Mouse (Mus musculus) liver, adult 2 months (tissue): Measurements from ENCODE around the gene Txndc16. TPM values are rescaled to one million over a fixed set of nuclear protein-coding genes. Genes with fewer than 3 reads are reported as not detected.
A peak's percentile ranks its signal among the peaks of the same experiment; 100 is the strongest.

Experiments used
- DNase-seq: peaks from one replicate; pipeline ENCODE4 v3.0.0-alpha.2; 2011; ENCODE audit warnings: low read depth, low spot score; ENCODE audit errors: extremely low read depth
- H3K27ac ChIP-seq: fragments of 200-500 bp; replicated peaks from 2 replicates; pipeline ENCODE4 v1.5.1; 2012; ENCODE audit warnings: low read depth, mild to moderate bottlenecking, control low read depth, inconsistent platforms, low read length; ENCODE audit not compliant: insufficient read depth
- H3K27me3 ChIP-seq: fragments of 200-500 bp; 2 replicates; pipeline ENCODE4 v1.6.1; 2012; ENCODE audit warnings: mild to moderate bottlenecking, moderate library complexity, low read length, inconsistent platforms; ENCODE audit not compliant: control insufficient read depth, insufficient read depth
- H3K36me3 ChIP-seq: fragments of 200-500 bp; 2 replicates; pipeline ENCODE4 v1.6.1; 2012; ENCODE audit warnings: low read length, inconsistent platforms; ENCODE audit not compliant: control insufficient read depth, insufficient read depth
- H3K4me1 ChIP-seq: fragments of 200-500 bp; 2 replicates; pipeline ENCODE4 v1.6.1; 2011; ENCODE audit warnings: low read length; ENCODE audit not compliant: control insufficient read depth, insufficient read depth
- H3K4me3 ChIP-seq: fragments of 200-500 bp; 2 replicates; pipeline ENCODE4 v1.5.1; 2011; ENCODE audit warnings: low read depth, mild to moderate bottlenecking, control low read depth, low read length, moderate library complexity; ENCODE audit not compliant: insufficient read depth
- H3K79me2 ChIP-seq: fragments of 200-500 bp; 2 replicates; pipeline ENCODE4 v1.6.1; 2012; ENCODE audit warnings: inconsistent platforms, mild to moderate bottlenecking, low read length, moderate library complexity; ENCODE audit not compliant: control insufficient read depth, insufficient read depth
- H3K9ac ChIP-seq: fragments of 200-500 bp; 2 replicates; pipeline ENCODE4 v1.6.1; 2012; ENCODE audit warnings: low read depth, mild to moderate bottlenecking, control low read depth, inconsistent platforms, low read length
- CTCF ChIP-seq: fragments of 200-500 bp; IDR thresholded peaks from 2 replicates; pipeline ENCODE4 v1.5.1; 2011; ENCODE audit warnings: low read depth, low read length, control low read depth
- POLR2A ChIP-seq: fragments of 200-500 bp; IDR thresholded peaks from 2 replicates; pipeline ENCODE4 v1.6.1; 2011; ENCODE audit warnings: low read length, control low read depth; ENCODE audit not compliant: insufficient read depth; ENCODE audit errors: extremely low read depth
- WGBS: fragments of 180-500 bp; shearing (Covaris S2); methylation state at CpG from one replicate; pipeline ENCODE4 v1.1.7; 2018; 5-methylcytosine and 5-hydroxymethylcytosine counted together
- polyA plus RNA-seq: library from polyadenylated mRNA; depleted of rRNA; stranded (reverse); fragments of >200 nt; gene quantifications from 2 replicates; pipeline ENCODE4 v1.2.3, GENCODE M21; 2012
- total RNA-seq: library from RNA; depleted of rRNA; stranded (reverse); fragments of >200 nt; gene quantifications from 2 replicates; pipeline ENCODE4 v1.2.3, GENCODE M21; 2014

Txndc16 gene
- total and polyA plus RNA-seq, 2 experiments: 0.81 to 10.3 TPM

DNA sequence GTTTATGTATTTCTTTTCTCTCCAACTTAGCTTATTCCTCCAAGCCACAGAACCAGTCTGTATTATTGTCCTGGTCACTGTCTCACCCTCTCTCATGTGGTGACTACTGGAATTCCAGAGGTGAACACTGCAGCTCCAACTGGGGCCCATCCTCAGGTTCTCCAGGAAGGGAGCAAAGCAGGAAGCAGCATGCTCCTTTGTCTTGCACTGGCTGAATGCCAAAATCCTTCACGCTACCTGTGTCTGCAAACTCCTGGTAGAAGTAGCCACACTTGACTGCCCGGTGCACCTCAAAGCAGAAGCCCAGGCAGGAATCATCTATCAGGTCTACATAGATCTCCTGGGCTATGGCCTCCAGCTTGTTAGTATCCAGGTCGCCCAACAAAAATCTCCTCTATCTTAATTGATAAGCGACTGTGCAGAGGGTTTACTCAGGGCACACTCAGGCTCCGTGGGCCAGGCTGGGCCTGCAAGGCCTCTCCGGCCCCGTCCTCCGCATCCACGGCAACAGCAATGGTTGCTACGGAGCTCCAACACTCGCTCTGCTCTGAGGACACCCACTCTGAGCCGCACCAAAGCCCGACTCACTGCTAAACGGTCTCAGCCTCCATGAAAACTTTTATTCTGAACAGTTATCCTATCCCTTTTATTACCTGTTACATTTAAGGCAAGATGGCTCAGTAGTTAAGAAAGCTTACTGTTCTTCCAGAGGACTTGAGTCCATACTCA lies 45.0 kb downstream of the Txndc16 start:
- TF ChIP-seq CTCF (no peak), POLR2A (no peak)
- no peaks in the 10 kb centered on the region for H3K4me1 ChIP-seq
- H3K27me3 ChIP-seq: no peaks in the 10 kb centered on the region
- H3K9ac ChIP-seq: no peak overlapping the region
- WGBS: 89% methylated on average over 14 of the region's 14 CpGs
- no peak overlapping the region for H3K27ac ChIP-seq
- H3K79me2 ChIP-seq: no peaks in the 10 kb centered on the region
- DNase-seq: no peak
- no peak overlapping the region for H3K4me3 ChIP-seq
- H3K36me3 ChIP-seq: no peaks in the 10 kb centered on the region

DNA sequence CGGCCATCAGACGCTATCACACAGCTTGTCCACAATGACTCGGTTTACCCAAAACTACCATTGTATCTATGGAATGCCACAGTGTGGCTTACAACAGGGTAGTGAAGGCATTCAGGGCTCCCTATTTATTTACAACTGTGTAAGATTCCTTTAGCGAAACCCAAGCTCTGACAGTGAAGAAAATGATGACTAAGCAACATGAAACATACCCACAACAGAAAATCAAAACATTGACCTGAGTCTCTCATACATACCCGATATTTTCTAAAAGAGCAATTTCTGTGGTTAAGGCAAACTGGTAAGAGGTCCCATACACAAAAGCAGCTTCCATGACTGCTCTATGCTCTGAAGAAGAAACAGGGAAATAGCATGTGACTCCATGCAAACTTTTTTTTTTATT lies 47.9 kb downstream of the Txndc16 start:
- Histone ChIP-seq H3K79me2 (no peaks in the 10 kb centered on the region), H3K27ac (no peak overlapping the region), H3K4me3 (no peak overlapping the region), H3K36me3 (no peaks in the 10 kb centered on the region), H3K4me1 (no peaks in the 10 kb centered on the region), H3K27me3 (no peaks in the 10 kb centered on the region), H3K9ac (no peak overlapping the region)
- TF ChIP-seq POLR2A (no peak), CTCF (no peak)
- 98% methylated on average over 5 of the region's 5 CpGs for WGBS
- DNase-seq: no peak

DNA sequence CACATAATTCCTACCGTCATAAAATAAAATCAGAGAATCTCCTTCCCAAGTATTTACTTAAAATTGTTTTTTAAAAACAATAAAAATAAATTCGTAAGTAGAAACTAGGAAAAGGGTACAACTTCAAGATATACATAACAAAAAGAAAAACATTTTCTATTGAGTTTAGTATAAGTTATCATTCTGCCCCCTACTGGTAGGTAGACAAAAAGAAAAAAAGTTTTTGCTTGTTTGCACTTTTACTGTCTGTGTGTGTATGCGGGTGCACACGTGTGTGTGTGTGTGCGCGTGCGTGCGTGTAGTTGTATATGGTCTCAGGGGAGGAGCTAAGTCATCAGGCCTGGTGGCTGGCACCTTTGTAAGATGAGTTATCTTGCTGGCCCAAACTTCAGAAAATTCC lies 52.8 kb downstream of the Txndc16 start:
- Histone ChIP-seq H3K27me3 (no peaks in the 10 kb centered on the region), H3K9ac (no peak overlapping the region), H3K4me3 (no peak overlapping the region), H3K4me1 (no peaks in the 10 kb centered on the region), H3K27ac (no peak overlapping the region), H3K36me3 (no peaks in the 10 kb centered on the region), H3K79me2 (no peaks in the 10 kb centered on the region)
- TF ChIP-seq POLR2A: no peak
- TF ChIP-seq CTCF: peak; percentile 34
- WGBS: 85% methylated on average over 8 of the region's 8 CpGs
- DNase-seq: no peak

DNA sequence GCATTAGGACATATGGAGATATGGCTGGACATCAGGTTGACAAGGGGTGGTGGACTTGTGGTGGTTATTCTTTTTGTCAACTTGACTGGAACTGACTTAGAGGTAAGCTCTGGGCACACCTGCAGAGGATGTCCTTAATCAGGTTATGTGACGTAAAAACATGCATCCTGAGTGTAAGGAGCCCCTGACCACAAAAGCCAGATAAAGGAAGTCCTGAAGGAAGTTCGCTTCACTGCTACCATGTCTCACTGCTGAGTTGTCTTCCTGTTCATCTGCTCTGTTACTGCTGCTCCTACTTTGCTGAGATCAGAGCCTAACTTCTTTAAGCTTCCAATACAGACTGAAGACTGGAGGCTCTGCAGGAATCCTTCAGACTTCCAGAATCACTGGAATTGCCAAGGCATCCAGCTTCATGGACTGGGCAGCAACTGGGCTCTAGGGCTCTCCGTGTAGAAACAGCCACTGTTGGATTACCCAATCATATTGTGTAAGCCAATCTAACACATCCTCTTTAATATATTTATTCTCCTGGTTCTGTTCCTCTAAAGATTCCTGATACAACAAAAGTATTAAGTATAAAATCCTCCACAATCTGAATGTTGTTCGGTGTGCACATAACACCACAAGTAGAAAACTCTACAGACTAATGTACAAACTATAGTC lies 64.5 kb downstream of the Txndc16 start:
- Histone ChIP-seq H3K36me3 (0 out of 2 replicates have a peak, but pooled peaks cover 2% of the 10 kb centered on the region), H3K79me2 (no peaks in the 10 kb centered on the region), H3K27ac (no peak overlapping the region), H3K27me3 (no peaks in the 10 kb centered on the region), H3K9ac (no peak overlapping the region), H3K4me3 (no peak overlapping the region), H3K4me1 (no peaks in the 10 kb centered on the region)
- WGBS: 63% methylated on average over 4 of the region's 4 CpGs
- no peak for DNase-seq
- no peak for TF ChIP-seq CTCF
- TF ChIP-seq POLR2A: no peak

DNA sequence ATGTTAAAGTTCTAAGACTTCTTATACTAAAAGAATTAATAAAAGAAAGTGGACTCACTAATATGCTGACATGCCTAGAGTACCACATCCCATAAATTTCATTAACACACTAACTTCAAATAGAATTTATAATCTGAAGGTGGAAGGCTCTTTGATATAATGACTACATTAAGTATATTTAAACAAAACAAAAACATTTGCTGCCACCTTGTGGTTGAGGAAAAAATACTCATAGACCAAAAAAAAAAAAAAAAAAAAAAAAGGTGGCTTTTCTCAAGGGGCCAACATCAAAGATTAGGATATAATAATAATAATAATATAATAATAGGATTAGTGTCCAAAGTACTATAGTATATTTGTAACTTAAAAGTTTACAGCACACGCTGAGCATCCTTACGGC lies 66.9 kb downstream of the Txndc16 start:
- H3K27me3 ChIP-seq: no peaks in the 10 kb centered on the region
- no peaks in the 10 kb centered on the region for H3K4me1 ChIP-seq
- no peak overlapping the region for H3K4me3 ChIP-seq
- no peak overlapping the region for H3K27ac ChIP-seq
- 91% methylated on average over 2 of the region's 2 CpGs for WGBS
- no peaks in the 10 kb centered on the region for H3K79me2 ChIP-seq
- no peak overlapping the region for H3K9ac ChIP-seq
- H3K36me3 ChIP-seq: 0 out of 2 replicates have a peak, but pooled peaks cover 2% of the 10 kb centered on the region
- peak; percentile 15 for DNase-seq
- TF ChIP-seq CTCF (0 out of 2 replicates have a peak, but pooled peaks have one; percentile 17), POLR2A (no peak)

DNA sequence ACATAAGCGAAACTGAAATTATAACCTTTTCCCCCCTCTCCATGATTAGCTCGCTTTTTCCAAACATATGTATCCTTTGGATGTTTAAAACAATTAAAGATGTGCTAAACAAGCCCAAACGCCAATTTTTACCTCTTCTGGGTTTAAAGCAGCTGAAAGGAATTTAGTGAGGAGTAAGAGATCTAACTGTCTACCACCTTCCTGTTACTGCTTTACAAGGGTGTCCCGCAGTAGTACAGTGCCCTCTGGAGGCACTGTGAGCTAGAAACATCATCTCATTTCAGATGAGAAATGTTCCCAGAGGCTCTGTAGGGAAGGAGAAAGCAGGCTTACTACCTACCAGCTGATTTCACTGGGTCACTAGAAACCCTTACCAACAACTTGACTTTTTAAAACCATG lies 77.6 kb downstream of the Txndc16 start:
- H3K9ac ChIP-seq: no peak overlapping the region
- no peaks in the 10 kb centered on the region for H3K79me2 ChIP-seq
- H3K27ac ChIP-seq: no peak overlapping the region
- no peaks in the 10 kb centered on the region for H3K27me3 ChIP-seq
- DNase-seq: peak; percentile 10
- H3K36me3 ChIP-seq: no peaks in the 10 kb centered on the region
- no peak overlapping the region for H3K4me3 ChIP-seq
- TF ChIP-seq CTCF: peak; percentile 34; the same call in 1 of the 2 replicates
- TF ChIP-seq POLR2A: no peak
- 64% methylated on average over 4 of the region's 4 CpGs for WGBS
- no peaks in the 10 kb centered on the region for H3K4me1 ChIP-seq
